Mouse (Mus musculus): ENCODE results near the gene Fnbp1.
A peak's percentile ranks its signal among the peaks of the same experiment; 100 is the strongest.

The Fnbp1 gene

GRCm38 (mm10) chr2:31150762-31151161 is 9.0 kb upstream of the Fnbp1 start:
- peak; percentile 41 for DNase-seq (ENCODE audit: extremely low read depth, low read depth)

GRCm38 (mm10) chr2:31147054-31147453 is 5.2 kb upstream of the Fnbp1 start:
- DNase-seq (ENCODE audit: extremely low read depth, low read depth) = no peak

GRCm38 (mm10) chr2:31144901-31145300 is 3.1 kb upstream of the Fnbp1 start:
- DNase-seq (ENCODE audit: extremely low read depth, low read depth) = no peak

DNA sequence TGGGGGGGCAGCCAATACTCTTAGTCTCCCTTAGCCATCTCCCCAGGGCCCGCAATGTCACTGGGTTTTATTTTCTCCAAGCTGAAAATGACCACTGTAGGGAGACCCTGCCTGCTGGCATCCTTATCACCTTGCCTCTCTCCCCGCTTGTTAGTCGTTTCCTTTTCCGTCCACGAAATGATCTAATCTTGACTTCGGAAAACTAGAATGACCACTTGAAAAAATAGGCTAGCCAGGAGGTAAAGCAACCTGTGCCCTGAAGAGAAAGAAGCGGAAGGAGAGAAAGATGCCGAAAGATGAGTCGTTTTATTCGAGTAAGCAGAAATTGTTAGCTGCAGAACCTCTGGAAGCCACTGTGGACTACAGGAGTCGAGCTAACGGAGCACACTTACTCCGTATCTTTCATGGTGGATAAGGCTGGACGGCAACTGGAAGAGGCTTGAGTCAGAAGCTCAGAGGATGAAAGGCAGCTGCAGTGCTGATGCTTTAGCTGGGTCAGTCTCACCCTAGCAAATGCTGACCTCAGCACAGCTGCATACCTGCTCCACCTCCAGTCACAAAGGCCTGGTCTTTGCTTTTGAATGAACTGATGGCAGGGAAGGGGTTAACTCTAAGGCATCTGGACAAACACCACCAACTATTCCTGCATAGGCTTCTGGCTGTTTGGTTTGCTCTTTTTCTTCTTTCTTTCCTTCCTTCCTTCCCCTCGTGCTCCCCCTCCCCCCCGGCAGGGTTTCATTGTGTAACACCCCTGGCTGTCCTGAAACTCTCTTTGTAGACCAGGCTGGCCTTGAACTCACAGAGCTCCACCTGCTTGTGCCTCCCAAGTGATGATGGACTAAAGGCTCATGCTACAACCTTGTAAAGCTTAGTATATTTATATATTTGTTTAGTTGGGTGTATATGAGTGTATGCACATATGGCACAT is 2.2 kb upstream of the Fnbp1 start:
- DNase-seq (ENCODE audit: extremely low read depth, low read depth) = no peak

DNA sequence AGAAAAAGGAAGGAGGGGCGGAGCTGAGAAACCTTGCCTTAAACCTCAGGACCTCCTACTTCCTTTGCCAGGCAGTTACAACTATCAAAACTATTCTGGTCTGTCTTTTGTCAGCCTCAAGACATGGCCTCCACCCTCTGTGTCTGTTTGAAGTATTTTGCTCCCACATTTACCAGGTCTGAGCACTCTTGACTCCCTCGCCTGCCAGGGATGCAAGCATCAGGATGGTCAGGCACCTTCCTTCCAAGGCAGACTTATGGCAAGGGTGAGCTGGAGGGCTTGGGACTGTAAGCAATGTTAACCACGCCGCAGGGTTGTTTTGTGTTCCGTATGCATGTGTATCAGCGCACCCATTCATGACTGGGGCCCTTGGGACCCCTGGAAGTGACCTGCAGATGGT is 1.5 kb upstream of the Fnbp1 start:
- DNase-seq (ENCODE audit: extremely low read depth, low read depth) = no peak

DNA sequence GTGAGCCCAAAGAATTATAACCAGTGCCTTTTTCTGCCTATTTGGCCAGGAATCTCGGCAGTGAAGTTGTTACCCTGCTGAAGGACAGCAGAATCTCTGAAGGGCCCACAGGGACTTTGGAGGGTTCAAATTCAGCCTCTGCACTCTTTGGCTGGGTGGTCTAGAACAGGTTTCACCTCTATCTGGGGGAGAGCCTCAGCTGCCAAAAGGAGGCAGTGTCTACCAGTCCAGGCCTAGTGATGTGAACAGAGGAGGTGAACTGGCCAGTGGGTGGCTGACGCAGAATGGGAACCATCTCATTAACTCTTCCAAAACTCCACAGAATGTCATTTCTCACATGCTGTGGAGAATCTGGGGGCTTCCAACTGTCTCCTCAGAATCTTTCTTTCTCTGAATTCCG is 697 bp upstream of the Fnbp1 start:
- no peak for DNase-seq (ENCODE audit: extremely low read depth, low read depth)

GRCm38 (mm10) chr2:31141074-31141866 is 538 bp downstream of the Fnbp1 start:
- no peak for DNase-seq (ENCODE audit: extremely low read depth, low read depth)

GRCm38 (mm10) chr2:31140772-31141073 is 1.1 kb downstream of the Fnbp1 start:
- no peak for DNase-seq (ENCODE audit: extremely low read depth, low read depth)

GRCm38 (mm10) chr2:31139991-31140771 is 1.6 kb downstream of the Fnbp1 start:
- DNase-seq (ENCODE audit: extremely low read depth, low read depth) = no peak

GRCm38 (mm10) chr2:31139174-31139632 is 2.6 kb downstream of the Fnbp1 start:
- DNase-seq (ENCODE audit: extremely low read depth, low read depth) = no peak

DNA sequence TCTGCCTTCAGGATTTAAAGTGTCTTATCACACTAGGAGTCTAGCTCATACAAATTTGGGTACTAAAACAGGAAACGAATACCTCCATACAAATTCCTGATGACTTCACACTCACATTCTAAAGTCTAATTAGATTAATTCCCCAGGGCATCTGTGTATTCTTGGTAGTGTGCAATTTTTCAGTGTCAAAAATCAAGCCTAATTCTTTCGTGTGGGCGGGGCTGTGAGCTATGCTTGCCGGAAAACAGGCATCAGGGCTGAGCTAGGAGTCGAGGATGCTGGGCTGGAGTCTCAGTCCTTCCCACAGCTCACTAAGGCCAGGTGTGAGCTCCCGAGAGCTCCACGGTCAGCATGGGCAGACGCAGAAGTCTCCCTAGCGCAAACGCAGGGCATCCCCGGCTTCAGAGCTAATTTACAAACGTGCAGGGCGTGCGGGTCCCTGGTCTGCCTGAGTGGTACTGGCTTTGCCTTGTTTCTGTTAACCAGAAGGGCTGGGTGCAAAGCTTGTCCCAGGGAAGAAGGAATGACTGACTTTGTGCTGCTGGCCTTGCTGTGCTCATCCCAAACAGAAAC is 4.7 kb downstream of the Fnbp1 start:
- no peak for DNase-seq (ENCODE audit: extremely low read depth, low read depth)

- DNase-seq (ENCODE audit: extremely low read depth, low read depth) = no peak
Observed at GRCm38 (mm10) chr2:31136338-31136737, 5.5 kb downstream of the Fnbp1 start.

DNA sequence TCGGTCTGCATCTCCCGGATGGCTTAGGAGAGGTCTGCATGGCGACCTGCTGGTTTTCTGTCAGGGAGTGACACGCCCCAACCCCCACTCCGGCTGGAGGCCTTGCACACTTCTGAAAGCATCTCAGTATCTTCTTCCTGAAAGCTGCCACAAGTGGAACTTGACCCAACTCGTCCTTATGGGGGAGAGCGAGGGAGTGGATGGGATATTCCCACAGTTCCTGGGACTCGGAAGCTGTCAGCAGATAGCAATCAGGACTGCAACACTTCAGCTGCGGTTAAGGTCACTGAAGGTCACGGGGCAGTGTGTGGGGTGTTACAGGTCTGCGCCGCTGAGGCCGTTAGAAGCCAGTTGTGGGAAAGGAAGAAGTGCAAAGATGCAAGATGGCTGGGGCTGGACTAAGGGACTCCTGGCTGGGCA is 6.3 kb downstream of the Fnbp1 start:
- DNase-seq (ENCODE audit: extremely low read depth, low read depth) = no peak

- DNase-seq (ENCODE audit: extremely low read depth, low read depth) = no peak
Observed at GRCm38 (mm10) chr2:31133981-31134380, 7.8 kb downstream of the Fnbp1 start.

DNA sequence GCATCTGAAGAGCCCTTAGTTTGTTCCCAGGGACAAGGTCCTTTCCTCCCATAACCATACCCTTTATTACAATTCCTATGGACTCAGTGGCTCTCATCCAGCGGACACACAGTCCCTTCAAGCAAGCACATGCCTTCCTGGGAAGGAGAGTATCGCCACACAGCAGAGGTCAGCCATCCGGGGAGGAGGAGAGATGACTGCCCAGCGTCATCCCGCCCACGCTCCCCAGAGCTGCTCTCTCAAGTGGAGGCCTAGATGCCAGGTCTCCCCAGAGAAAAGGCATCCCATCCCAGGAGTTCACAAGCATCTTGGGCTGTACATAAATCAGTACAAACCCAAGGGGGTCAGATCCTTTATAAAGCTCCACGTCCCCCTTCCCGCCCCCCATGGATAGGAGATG is 9.1 kb downstream of the Fnbp1 start:
- DNase-seq (ENCODE audit: extremely low read depth, low read depth) = no peak

DNA sequence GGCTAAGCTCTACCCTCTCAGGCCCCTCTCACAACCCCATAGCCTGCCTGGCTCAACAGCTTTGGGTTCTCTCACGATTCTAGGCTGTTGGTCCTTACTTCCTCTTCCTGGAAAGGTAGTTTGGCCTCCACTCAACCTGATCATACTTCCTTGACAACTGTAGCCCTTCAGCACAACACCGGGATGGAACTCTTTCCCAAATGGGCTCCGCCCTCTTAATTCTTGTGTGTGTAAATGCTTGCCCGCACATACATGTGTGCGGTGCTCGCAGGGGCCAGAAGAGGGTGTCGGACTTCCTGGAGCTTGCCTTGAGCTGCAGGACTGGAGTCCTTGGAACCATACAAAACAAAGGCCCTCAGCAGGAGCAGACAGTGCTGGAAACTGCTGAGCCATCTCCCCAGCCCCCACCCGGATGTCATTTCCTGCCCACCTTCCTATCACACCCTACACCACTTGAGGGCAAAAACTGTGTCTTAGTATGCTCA is 11.0 kb downstream of the Fnbp1 start:
- no peak for DNase-seq (ENCODE audit: extremely low read depth, low read depth)

GRCm38 (mm10) chr2:31129742-31130518 is 11.9 kb downstream of the Fnbp1 start:
- DNase-seq (ENCODE audit: extremely low read depth, low read depth) = no peak

- no peak for DNase-seq (ENCODE audit: extremely low read depth, low read depth)
Observed at GRCm38 (mm10) chr2:31127899-31128298, 13.9 kb downstream of the Fnbp1 start.

DNA sequence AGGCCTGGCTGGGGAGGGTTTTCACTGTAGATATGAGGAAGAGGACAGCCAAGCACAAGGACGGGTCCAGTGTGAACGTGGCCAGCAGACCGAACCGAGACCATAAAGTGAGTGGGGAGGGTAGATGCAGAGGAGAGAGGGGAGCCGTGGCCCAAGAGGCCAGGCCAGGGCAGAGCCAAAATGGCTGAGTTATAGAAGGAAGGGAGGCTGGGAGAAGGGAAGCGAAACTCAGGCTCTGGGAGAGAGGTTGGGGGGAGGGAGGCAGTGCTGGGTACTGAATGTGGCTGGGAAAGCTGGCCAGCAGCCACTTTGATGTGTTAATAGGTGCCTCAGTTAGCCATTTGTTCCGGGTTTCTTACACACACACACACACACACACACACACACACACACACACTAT is 14.6 kb downstream of the Fnbp1 start:
- no peak for DNase-seq (ENCODE audit: extremely low read depth, low read depth)

GRCm38 (mm10) chr2:31126048-31126447 is 15.8 kb downstream of the Fnbp1 start:
- no peak for DNase-seq (ENCODE audit: extremely low read depth, low read depth)
